Mouse (Mus musculus): Measurements from ENCODE around the gene Gm20388. TPM values are rescaled to one million over a fixed set of nuclear protein-coding genes. Genes with fewer than 3 reads are reported as not detected.

The Gm20388 gene
- polyA plus RNA-seq, 1 experiment = not detected

DNA sequence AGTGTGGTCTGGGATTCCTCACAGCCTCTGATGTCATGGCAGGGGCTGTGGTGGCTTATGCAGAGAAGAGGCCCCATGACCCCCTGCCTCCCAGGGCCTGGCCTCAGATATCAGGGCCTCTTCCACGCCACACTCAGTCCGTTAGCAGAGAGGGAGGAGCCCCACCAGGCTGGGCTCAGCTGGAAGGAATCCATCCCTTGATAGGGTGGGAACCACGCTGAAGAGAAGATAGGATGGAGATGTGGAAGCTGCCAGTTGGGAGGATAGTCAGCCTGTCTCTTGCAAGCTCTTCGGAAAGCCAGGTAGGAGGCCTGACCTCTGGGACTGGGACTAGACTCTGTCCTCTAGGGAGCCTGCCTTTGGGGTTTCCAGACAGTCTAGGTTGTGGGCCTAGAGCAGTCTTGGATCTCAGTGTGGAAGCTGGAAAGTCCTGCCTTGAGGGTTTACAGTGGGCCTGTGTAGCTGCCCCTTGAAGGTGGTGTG is 587.7 kb downstream of the Gm20388 start:
- no peak for TF ChIP-seq CTCF (IDR thresholded peaks at IDR 0.05; ENCODE audit: insufficient read depth, low read depth, low read length)
- no peak for TF ChIP-seq POLR2A (IDR thresholded peaks at IDR 0.05; ENCODE audit: insufficient read depth, low read depth, low read length)
- WGBS = 30% methylated on average over 4 of the region's 4 CpGs
- Histone ChIP-seq H3K27ac (ENCODE audit: insufficient read depth, low read depth, low read length) (peak overlapping the region; percentile 11; the same call in 1 of the 2 replicates), H3K4me1 (ENCODE audit: control insufficient read depth, insufficient read depth, low read length) (peaks cover 87% of the 10 kb centered on the region), H3K4me3 (ENCODE audit: insufficient read depth, low read depth, low read length) (no peak overlapping the region)

DNA sequence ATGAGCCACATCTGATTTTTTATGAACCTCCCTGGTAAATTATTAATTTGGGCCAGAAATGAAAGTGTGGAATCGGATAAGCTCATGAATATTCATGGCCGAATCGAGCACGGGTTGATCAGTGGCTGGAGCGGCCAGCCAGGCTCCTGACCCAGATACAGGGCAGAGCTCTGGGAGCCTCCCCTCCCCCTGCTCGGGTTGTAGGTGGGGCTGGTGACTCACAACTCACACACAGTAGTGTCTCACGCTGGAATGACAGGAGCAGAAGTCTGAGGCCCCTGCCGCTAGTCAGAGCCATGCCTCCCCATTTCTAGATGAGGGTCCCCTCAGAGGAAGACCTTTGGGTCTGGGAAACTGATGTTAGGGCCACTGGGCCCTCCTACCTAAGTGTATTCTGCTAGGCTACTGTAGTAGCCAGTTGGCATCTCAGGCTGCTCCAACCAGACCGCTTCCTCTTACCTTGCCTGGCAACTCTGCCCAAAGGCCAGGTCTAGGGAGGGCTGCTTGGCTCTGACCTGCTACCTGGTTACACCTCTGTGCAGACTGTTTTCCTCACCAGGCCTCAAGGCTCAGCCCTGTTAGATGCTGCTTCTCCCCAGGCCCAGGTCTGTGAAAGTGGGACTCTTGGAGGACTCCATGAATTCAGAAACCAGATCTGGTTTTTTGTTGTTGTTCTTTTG is 588.4 kb downstream of the Gm20388 start:
- Histone ChIP-seq H3K4me3 (ENCODE audit: insufficient read depth, low read depth, low read length) (no peak overlapping the region), H3K27ac (ENCODE audit: insufficient read depth, low read depth, low read length) (peak overlapping the region; percentile 11; the same call in 1 of the 2 replicates), H3K4me1 (ENCODE audit: control insufficient read depth, insufficient read depth, low read length) (peaks cover 84% of the 10 kb centered on the region)
- no peak for TF ChIP-seq CTCF (IDR thresholded peaks at IDR 0.05; ENCODE audit: insufficient read depth, low read depth, low read length)
- WGBS = 24% methylated on average over 9 of the region's 9 CpGs

DNA sequence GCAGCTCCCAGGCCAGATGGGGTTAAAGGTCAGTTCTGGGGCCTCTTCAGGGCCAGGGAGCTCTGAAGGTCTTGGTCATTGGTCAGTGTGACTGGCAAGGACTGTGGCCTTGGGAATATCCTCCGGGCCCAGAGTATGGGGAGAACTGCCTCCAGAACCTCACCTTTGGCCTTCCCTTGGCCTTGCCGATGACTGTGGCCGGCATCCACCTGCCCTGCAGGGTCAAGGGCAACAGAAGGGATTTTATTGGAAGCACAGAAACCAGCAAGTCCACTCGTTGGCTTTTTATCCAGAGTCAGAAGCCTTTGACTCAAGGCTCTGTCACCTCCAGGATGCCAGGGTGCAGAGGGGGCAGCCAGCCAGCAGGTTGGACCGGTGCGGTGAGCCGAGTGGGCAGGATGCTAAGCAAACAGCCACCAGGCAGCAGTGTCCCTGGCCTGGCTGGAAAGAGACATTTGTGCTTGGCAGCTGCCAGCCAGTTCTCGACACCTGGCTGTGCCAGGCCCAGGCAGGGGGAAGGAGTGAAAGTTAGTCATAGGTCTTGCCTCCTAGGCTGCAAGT is 590.1 kb downstream of the Gm20388 start:
- no peak overlapping the region for H3K27ac ChIP-seq (ENCODE audit: insufficient read depth, low read depth, low read length)
- TF ChIP-seq POLR2A (IDR thresholded peaks at IDR 0.05; ENCODE audit: insufficient read depth, low read depth, low read length) (no peak), CTCF (IDR thresholded peaks at IDR 0.05; ENCODE audit: insufficient read depth, low read depth, low read length) (no peak)
- no peak overlapping the region for H3K4me3 ChIP-seq (ENCODE audit: insufficient read depth, low read depth, low read length)
- H3K4me1 ChIP-seq (ENCODE audit: control insufficient read depth, insufficient read depth, low read length) = peaks cover 82% of the 10 kb centered on the region
- WGBS = 77% methylated on average over 8 of the region's 8 CpGs

DNA sequence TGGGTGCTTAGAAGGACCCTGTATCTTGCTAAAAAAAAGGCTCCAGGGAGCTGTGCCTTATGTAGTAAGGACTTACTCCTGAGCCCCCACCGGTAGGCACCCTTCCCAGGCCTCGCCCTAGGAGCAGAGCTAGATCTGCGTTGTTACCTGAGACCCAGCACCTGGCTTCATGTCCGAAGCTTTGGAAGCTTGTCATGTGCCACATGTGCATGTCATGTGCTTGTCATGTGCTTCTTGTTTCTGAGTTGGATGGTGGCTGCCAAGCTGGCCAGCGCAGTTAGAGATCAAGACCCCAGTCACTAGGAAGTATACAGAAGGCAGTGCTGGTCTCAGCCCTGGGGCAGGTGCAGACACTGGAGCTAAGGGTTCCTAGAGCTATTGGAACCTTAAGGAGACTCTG is 590.8 kb downstream of the Gm20388 start:
- no peak overlapping the region for H3K27ac ChIP-seq (ENCODE audit: insufficient read depth, low read depth, low read length)
- TF ChIP-seq CTCF (IDR thresholded peaks at IDR 0.05; ENCODE audit: insufficient read depth, low read depth, low read length) (no peak), POLR2A (IDR thresholded peaks at IDR 0.05; ENCODE audit: insufficient read depth, low read depth, low read length) (no peak)
- H3K4me1 ChIP-seq (ENCODE audit: control insufficient read depth, insufficient read depth, low read length) = peaks cover 84% of the 10 kb centered on the region
- no peak overlapping the region for H3K4me3 ChIP-seq (ENCODE audit: insufficient read depth, low read depth, low read length)
- 93% methylated on average over 5 of the region's 5 CpGs for WGBS

DNA sequence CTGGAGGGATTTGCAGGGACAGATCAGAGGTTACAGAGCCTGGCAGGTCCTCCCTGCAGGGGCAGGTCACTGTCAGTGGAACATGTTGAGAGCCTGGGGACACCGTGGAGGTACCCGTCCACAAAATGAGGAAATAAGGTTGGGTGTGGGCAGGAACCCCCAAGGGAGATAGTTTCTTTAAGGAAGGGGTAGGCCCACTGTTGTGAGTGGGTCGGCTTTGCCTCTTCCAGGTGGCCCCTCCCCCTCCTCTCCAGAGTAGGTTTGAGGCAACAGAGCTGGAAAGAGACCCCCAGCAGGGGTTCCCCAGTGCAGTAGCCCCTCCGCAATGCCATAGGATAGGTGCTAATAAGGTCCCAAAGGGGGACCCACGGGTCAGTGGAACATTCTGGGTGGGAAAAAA is 591.8 kb downstream of the Gm20388 start:
- 71% methylated on average over 5 of the region's 5 CpGs for WGBS
- Histone ChIP-seq H3K4me1 (ENCODE audit: control insufficient read depth, insufficient read depth, low read length) (peaks cover 83% of the 10 kb centered on the region), H3K27ac (ENCODE audit: insufficient read depth, low read depth, low read length) (no peak overlapping the region), H3K4me3 (ENCODE audit: insufficient read depth, low read depth, low read length) (no peak overlapping the region)
- TF ChIP-seq CTCF (IDR thresholded peaks at IDR 0.05; ENCODE audit: insufficient read depth, low read depth, low read length) (no peak), POLR2A (IDR thresholded peaks at IDR 0.05; ENCODE audit: insufficient read depth, low read depth, low read length) (no peak)

DNA sequence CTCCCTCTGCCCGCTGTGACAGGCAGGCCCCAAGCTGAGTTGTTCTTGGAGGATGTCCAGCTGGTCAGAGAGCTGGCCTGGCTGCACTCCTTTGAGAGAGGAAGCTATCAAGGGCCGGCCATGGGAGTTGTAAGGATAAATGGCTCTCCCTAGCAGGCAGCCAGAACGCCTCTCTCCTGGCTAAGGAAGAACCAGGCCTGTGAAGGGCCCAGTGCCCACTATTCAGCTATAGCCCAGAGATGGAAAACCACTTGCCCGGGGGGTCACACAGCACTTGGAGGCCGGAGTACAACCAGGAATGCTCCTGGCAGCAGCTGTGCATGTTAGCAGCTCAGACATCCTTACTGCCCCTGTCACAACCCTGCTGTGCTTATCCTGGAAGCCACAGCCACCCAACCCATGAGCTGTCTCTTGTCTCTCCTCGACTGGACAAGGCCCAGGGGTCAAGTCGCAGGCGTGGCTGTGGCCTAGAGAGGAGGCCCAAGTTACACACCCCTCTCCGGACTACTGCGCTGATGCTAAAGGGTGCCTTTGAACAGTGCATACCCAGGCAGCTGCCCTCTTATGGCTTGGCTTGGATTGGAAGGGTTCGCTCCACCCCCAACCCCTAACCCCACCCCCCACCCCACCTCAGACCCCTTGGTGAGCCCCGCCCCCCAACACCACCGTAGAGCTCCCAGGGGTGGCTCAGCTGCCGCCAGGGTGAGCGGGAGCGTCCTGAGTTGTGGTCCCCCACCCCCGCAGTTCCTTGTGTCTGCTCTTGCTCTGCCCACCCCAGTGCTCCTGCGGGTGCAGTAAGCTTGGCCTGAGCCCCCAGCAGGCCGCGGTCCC is 593.8 kb downstream of the Gm20388 start:
- peaks cover 84% of the 10 kb centered on the region for H3K4me1 ChIP-seq (ENCODE audit: control insufficient read depth, insufficient read depth, low read length)
- H3K4me3 ChIP-seq (ENCODE audit: insufficient read depth, low read depth, low read length) = peak overlapping the region; percentile 32
- WGBS = 10% methylated on average over 20 of the region's 20 CpGs
- TF ChIP-seq CTCF (IDR thresholded peaks at IDR 0.05; ENCODE audit: insufficient read depth, low read depth, low read length) (no peak), POLR2A (IDR thresholded peaks at IDR 0.05; ENCODE audit: insufficient read depth, low read depth, low read length) (no peak)
- peak overlapping the region; percentile 64 for H3K27ac ChIP-seq (ENCODE audit: insufficient read depth, low read depth, low read length)

DNA sequence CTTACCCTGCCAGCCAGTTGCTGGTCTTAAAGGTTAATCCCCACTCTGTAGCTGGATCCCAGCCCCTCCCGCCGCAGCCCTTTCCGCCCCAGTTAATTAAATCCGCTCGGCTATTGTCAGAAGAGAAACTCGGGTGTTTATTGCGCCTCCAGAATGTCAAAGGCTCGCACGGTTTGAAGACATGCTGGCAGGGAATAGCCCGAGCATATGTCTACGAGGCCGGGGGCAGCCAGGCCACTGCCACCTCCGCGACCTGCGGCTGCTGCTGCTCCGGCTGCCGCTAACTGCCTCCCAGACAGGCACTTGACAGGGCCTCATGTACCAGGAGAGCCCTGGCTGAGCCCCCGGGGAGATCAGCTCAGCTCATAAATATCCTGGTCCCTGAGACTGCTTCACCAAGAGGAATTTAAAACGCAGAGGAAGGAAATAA is 594.5 kb downstream of the Gm20388 start:
- Histone ChIP-seq H3K27ac (ENCODE audit: insufficient read depth, low read depth, low read length) (peak overlapping the region; percentile 64), H3K4me3 (ENCODE audit: insufficient read depth, low read depth, low read length) (peak overlapping the region; percentile 32), H3K4me1 (ENCODE audit: control insufficient read depth, insufficient read depth, low read length) (peaks cover 85% of the 10 kb centered on the region)
- WGBS = 3% methylated on average over 19 of the region's 19 CpGs
- TF ChIP-seq POLR2A (IDR thresholded peaks at IDR 0.05; ENCODE audit: insufficient read depth, low read depth, low read length) (no peak), CTCF (IDR thresholded peaks at IDR 0.05; ENCODE audit: insufficient read depth, low read depth, low read length) (no peak)

DNA sequence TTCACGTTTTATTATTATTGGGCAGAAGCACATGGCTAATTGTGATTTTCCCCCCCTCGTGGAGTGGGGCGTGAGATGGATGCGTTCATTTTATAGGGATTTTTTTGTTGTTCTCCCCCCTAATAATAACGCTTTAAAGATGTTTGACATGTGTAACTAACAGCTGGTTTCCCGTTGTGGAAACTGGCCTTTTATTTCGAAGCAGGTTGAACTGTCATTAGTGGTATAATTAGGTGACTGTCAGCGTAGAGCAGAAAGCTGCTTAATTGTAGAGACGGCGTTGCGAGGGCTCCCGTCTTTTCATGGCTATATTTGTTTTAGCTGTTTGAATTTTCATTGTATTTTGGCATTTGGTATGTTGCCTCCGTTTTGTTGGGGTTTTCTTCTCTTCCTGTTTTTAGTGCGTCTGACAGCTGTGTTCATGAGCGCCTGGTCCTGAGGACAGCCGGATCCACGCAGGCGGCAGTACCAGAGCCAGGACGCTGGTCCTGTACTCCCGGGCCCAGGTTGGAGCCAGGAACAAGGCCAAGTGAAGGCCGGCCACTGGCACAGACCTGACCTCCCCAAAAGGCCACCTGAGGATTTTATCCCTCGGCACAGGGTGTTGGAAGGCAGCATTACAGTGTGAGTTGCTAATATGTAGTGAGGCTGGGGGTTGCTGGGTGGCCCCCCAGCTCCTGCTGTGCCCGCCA is 595.1 kb downstream of the Gm20388 start:
- WGBS = 19% methylated on average over 23 of the region's 23 CpGs
- Histone ChIP-seq H3K4me1 (ENCODE audit: control insufficient read depth, insufficient read depth, low read length) (peaks cover 84% of the 10 kb centered on the region), H3K27ac (ENCODE audit: insufficient read depth, low read depth, low read length) (peak overlapping the region; percentile 64), H3K4me3 (ENCODE audit: insufficient read depth, low read depth, low read length) (no peak overlapping the region)
- TF ChIP-seq CTCF (IDR thresholded peaks at IDR 0.05; ENCODE audit: insufficient read depth, low read depth, low read length) (no peak), POLR2A (IDR thresholded peaks at IDR 0.05; ENCODE audit: insufficient read depth, low read depth, low read length) (no peak)

All from olfactory bulb, adult 2 months (tissue).